Mouse (Mus musculus) naive thymus-derived CD4-positive, alpha-beta T cell, adult 2 months (primary cell): ENCODE data around the gene Cdt1.
"Not testable (repeated sequence)": the region's sequence is repeated elsewhere in the genome, so short reads cannot be mapped to it uniquely, and the experiment has no call there.

Source experiments
- DNase-seq: peaks from one replicate; pipeline ENCODE4 v3.0.0-alpha.2; 2011; ENCODE audit warnings: low read depth

Cdt1 gene

GRCm38 (mm10) chr8:122550234-122550994 lies 17.4 kb upstream of the Cdt1 start:
- DNase-seq: peak; percentile 65

GRCm38 (mm10) chr8:122550995-122551264 lies 16.9 kb upstream of the Cdt1 start:
- DNase-seq: no peak

- peak; percentile 98 for DNase-seq
Observed at GRCm38 (mm10) chr8:122551265-122552051, 16.4 kb upstream of the Cdt1 start, which contains the start of gene Piezo1. Piezo1 (minus strand) TSS chr8:122551329.

GRCm38 (mm10) chr8:122554786-122555185 lies 13.0 kb upstream of the Cdt1 start:
- no peak for DNase-seq

- peak; percentile 85 for DNase-seq
Observed at GRCm38 (mm10) chr8:122556030-122557009, 11.5 kb upstream of the Cdt1 start.

GRCm38 (mm10) chr8:122557248-122558038 lies 10.4 kb upstream of the Cdt1 start:
- DNase-seq: peak; percentile 49

- DNase-seq: no peak
Observed at GRCm38 (mm10) chr8:122558671-122559349, 9.0 kb upstream of the Cdt1 start.

GRCm38 (mm10) chr8:122561199-122561598 lies 6.6 kb upstream of the Cdt1 start:
- peak; percentile 78 for DNase-seq

GRCm38 (mm10) chr8:122564363-122565352 lies 3.2 kb upstream of the Cdt1 start:
- DNase-seq: no peak

- DNase-seq: no peak
Observed at GRCm38 (mm10) chr8:122566766-122567165, 1.0 kb upstream of the Cdt1 start.

- DNase-seq: peak; percentile 70
Observed at GRCm38 (mm10) chr8:122568109-122568504, 292 bp downstream of the Cdt1 start.

GRCm38 (mm10) chr8:122568881-122569309 lies 1.1 kb downstream of the Cdt1 start:
- DNase-seq: no peak

- DNase-seq: no peak
Observed at GRCm38 (mm10) chr8:122569329-122569728, 1.5 kb downstream of the Cdt1 start.

GRCm38 (mm10) chr8:122569996-122570395 lies 2.2 kb downstream of the Cdt1 start:
- DNase-seq: no peak

- DNase-seq: no peak
Observed at GRCm38 (mm10) chr8:122571153-122571552, 3.3 kb downstream of the Cdt1 start.

- no peak for DNase-seq
Observed at GRCm38 (mm10) chr8:122571750-122572267, 4.0 kb downstream of the Cdt1 start.

GRCm38 (mm10) chr8:122572751-122573150 lies 4.9 kb downstream of the Cdt1 start:
- no peak for DNase-seq

GRCm38 (mm10) chr8:122573176-122573575 lies 5.4 kb downstream of the Cdt1 start:
- DNase-seq: not testable (repeated sequence)

GRCm38 (mm10) chr8:122573577-122573976 lies 5.8 kb downstream of the Cdt1 start:
- DNase-seq: no peak
